Mouse (Mus musculus): ENCODE data around the gene Inpp5k. TPM values are rescaled to one million over a fixed set of nuclear protein-coding genes. Genes with fewer than 3 reads are reported as not detected.

Gene Inpp5k
- polyA plus RNA-seq, 1 experiment from 2014 or later = 32.7 TPM

GRCm38 (mm10) chr11:75673411-75673810 is 42.6 kb downstream of the Inpp5k start:
- no peaks in the 10 kb centered on the region for H3K9me3 ChIP-seq (replicated peaks)
- WGBS = 89% methylated on average over 5 of the region's 5 CpGs
- ATAC-seq = no peak
- no peak overlapping the region for H3K9ac ChIP-seq
- H3K36me3 ChIP-seq (ENCODE audit: poor library complexity, severe bottlenecking) = peaks cover 37% of the 10 kb centered on the region
- H3K4me1 ChIP-seq = no peaks in the 10 kb centered on the region
- no peak overlapping the region for H3K4me3 ChIP-seq
- no peak overlapping the region for H3K4me2 ChIP-seq
- H3K27me3 ChIP-seq = no peaks in the 10 kb centered on the region
- H3K27ac ChIP-seq = no peak overlapping the region

DNA sequence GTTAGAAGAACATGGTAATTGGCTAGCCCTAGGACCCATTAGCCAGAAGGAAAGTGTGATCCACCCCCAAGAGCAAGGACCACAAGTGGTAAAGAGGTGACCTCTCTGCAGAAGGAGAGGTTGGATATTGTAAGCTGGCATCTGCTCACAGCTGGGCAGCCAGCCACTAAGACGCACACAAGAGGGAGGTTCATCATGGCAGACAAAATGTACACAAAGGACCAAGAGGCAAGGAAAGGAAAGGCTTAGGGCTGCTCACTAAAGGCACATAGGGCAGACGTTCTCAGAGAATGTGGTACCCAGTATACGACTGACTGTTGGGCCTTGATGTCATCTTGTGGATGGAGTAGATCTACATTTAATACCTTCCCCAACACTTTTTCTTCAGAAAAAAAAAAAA is 44.1 kb downstream of the Inpp5k start:
- Histone ChIP-seq H3K27ac (no peak overlapping the region), H3K4me1 (peaks cover under 1% of the 10 kb centered on the region), H3K9me3 (replicated peaks) (no peaks in the 10 kb centered on the region), H3K27me3 (no peaks in the 10 kb centered on the region), H3K4me3 (no peak overlapping the region), H3K4me2 (no peak overlapping the region), H3K9ac (no peak overlapping the region), H3K36me3 (ENCODE audit: poor library complexity, severe bottlenecking) (peaks cover 26% of the 10 kb centered on the region)
- ATAC-seq = no peak
- WGBS = 80% methylated on average over 3 of the region's 3 CpGs

- ATAC-seq = no peak
- 88% methylated on average over 3 of the region's 3 CpGs for WGBS
- Histone ChIP-seq H3K4me3 (peak overlapping the region; percentile 99), H3K9me3 (replicated peaks) (no peaks in the 10 kb centered on the region), H3K4me1 (peaks cover 20% of the 10 kb centered on the region), H3K27ac (no peak overlapping the region), H3K9ac (peak overlapping the region; percentile 96; the same call in 1 of the 2 replicates), H3K4me2 (peak overlapping the region; percentile 93), H3K27me3 (no peaks in the 10 kb centered on the region), H3K36me3 (ENCODE audit: poor library complexity, severe bottlenecking) (peaks cover 7% of the 10 kb centered on the region)
Measured at GRCm38 (mm10) chr11:75677881-75678746, 47.3 kb downstream of the Inpp5k start.

- Histone ChIP-seq H3K36me3 (ENCODE audit: poor library complexity, severe bottlenecking) (peaks cover 10% of the 10 kb centered on the region), H3K27me3 (no peaks in the 10 kb centered on the region), H3K9me3 (replicated peaks) (no peaks in the 10 kb centered on the region), H3K4me3 (peak within 1 kb of the TSS; percentile 99), H3K9ac (peak within 1 kb of the TSS; percentile 96), H3K27ac (peak within 1 kb of the TSS; percentile 90), H3K4me1 (peaks cover 20% of the 10 kb centered on the region), H3K4me2 (peak within 1 kb of the TSS; percentile 93)
- WGBS = under 1% methylated on average over 51 of the region's 55 CpGs
- peak; percentile 98 for ATAC-seq
Measured at GRCm38 (mm10) chr11:75678747-75679438, 48.1 kb downstream of the Inpp5k start, which contains the start of gene Crk. TSS of gene Crk (plus strand) at chr11:75679259.

- Histone ChIP-seq H3K9me3 (replicated peaks) (no peaks in the 10 kb centered on the region), H3K27me3 (no peaks in the 10 kb centered on the region), H3K36me3 (ENCODE audit: poor library complexity, severe bottlenecking) (peaks cover 17% of the 10 kb centered on the region), H3K4me1 (peaks cover 20% of the 10 kb centered on the region), H3K9ac (peak overlapping the region; percentile 96), H3K4me3 (peak overlapping the region; percentile 99), H3K4me2 (peak overlapping the region; percentile 93), H3K27ac (peak overlapping the region; percentile 90)
- ATAC-seq = peak; percentile 86
- WGBS = under 1% methylated on average over 43 of the region's 43 CpGs
Measured at GRCm38 (mm10) chr11:75679439-75680171, 48.8 kb downstream of the Inpp5k start.

GRCm38 (mm10) chr11:75684462-75684861 is 53.7 kb downstream of the Inpp5k start:
- Histone ChIP-seq H3K36me3 (ENCODE audit: poor library complexity, severe bottlenecking) (peaks cover 18% of the 10 kb centered on the region), H3K4me2 (no peak overlapping the region), H3K4me1 (peaks cover 20% of the 10 kb centered on the region), H3K9ac (no peak overlapping the region), H3K27me3 (no peaks in the 10 kb centered on the region), H3K27ac (no peak overlapping the region), H3K9me3 (replicated peaks) (no peaks in the 10 kb centered on the region), H3K4me3 (no peak overlapping the region)
- no peak for ATAC-seq
- 94% methylated on average over 5 of the region's 5 CpGs for WGBS

- 78% methylated on average over 2 of the region's 2 CpGs for WGBS
- ATAC-seq = no peak
- H3K27me3 ChIP-seq = no peaks in the 10 kb centered on the region
- no peaks in the 10 kb centered on the region for H3K9me3 ChIP-seq (replicated peaks)
- no peak overlapping the region for H3K4me3 ChIP-seq
- peaks cover 18% of the 10 kb centered on the region for H3K36me3 ChIP-seq (ENCODE audit: poor library complexity, severe bottlenecking)
- peaks cover 19% of the 10 kb centered on the region for H3K4me1 ChIP-seq
- H3K27ac ChIP-seq = no peak overlapping the region
- H3K4me2 ChIP-seq = no peak overlapping the region
- H3K9ac ChIP-seq = no peak overlapping the region
Measured at GRCm38 (mm10) chr11:75684956-75685355, 54.2 kb downstream of the Inpp5k start.

GRCm38 (mm10) chr11:75687343-75687993 is 56.7 kb downstream of the Inpp5k start:
- H3K4me2 ChIP-seq = no peak overlapping the region
- H3K27ac ChIP-seq = no peak overlapping the region
- no peaks in the 10 kb centered on the region for H3K4me1 ChIP-seq
- no peak for ATAC-seq
- WGBS = 84% methylated on average over 2 of the region's 2 CpGs
- H3K27me3 ChIP-seq = no peaks in the 10 kb centered on the region
- no peak overlapping the region for H3K4me3 ChIP-seq
- H3K9ac ChIP-seq = no peak overlapping the region
- H3K9me3 ChIP-seq (replicated peaks) = no peaks in the 10 kb centered on the region
- H3K36me3 ChIP-seq (ENCODE audit: poor library complexity, severe bottlenecking) = peaks cover 32% of the 10 kb centered on the region

GRCm38 (mm10) chr11:75688132-75688531 is 57.3 kb downstream of the Inpp5k start:
- no peak for ATAC-seq
- peaks cover 34% of the 10 kb centered on the region for H3K36me3 ChIP-seq (ENCODE audit: poor library complexity, severe bottlenecking)
- no peak overlapping the region for H3K27ac ChIP-seq
- no peaks in the 10 kb centered on the region for H3K4me1 ChIP-seq
- H3K4me2 ChIP-seq = no peak overlapping the region
- H3K9me3 ChIP-seq (replicated peaks) = no peaks in the 10 kb centered on the region
- H3K4me3 ChIP-seq = no peak overlapping the region
- H3K9ac ChIP-seq = no peak overlapping the region
- H3K27me3 ChIP-seq = no peaks in the 10 kb centered on the region
- 89% methylated on average over 2 of the region's 2 CpGs for WGBS

GRCm38 (mm10) chr11:75689977-75690376 is 59.2 kb downstream of the Inpp5k start:
- H3K9ac ChIP-seq = no peak overlapping the region
- no peak for ATAC-seq
- H3K27me3 ChIP-seq = no peaks in the 10 kb centered on the region
- no peaks in the 10 kb centered on the region for H3K4me1 ChIP-seq
- no peak overlapping the region for H3K4me2 ChIP-seq
- H3K4me3 ChIP-seq = no peak overlapping the region
- peaks cover 37% of the 10 kb centered on the region for H3K36me3 ChIP-seq (ENCODE audit: poor library complexity, severe bottlenecking)
- WGBS = 90% methylated on average over 1 of the region's 1 CpGs
- no peak overlapping the region for H3K27ac ChIP-seq
- no peaks in the 10 kb centered on the region for H3K9me3 ChIP-seq (replicated peaks)

GRCm38 (mm10) chr11:75691047-75691446 is 60.3 kb downstream of the Inpp5k start:
- no peak overlapping the region for H3K9ac ChIP-seq
- H3K36me3 ChIP-seq (ENCODE audit: poor library complexity, severe bottlenecking) = peaks cover 43% of the 10 kb centered on the region
- no peak overlapping the region for H3K4me3 ChIP-seq
- H3K27me3 ChIP-seq = no peaks in the 10 kb centered on the region
- no peak overlapping the region for H3K27ac ChIP-seq
- no peaks in the 10 kb centered on the region for H3K9me3 ChIP-seq (replicated peaks)
- no peak overlapping the region for H3K4me2 ChIP-seq
- H3K4me1 ChIP-seq = no peaks in the 10 kb centered on the region
- ATAC-seq = no peak

Measured in forebrain, embryonic 13.5 days (tissue).